Mouse (Mus musculus) retina, postnatal 1 day (tissue): ENCODE measurements around the gene Olfr62.
A peak's percentile ranks its signal among the peaks of the same experiment; 100 is the strongest.

ENCODE experiments used
- DNase-seq: peaks from one replicate; pipeline ENCODE4 v3.0.0-alpha.2; 2012

Olfr62 gene

GRCm38 (mm10) chr4:118658652-118659051, at the start of gene Olfr62:
Gene Olfr62 (plus strand): TSS chr4:118658952.
- no peak for DNase-seq

DNA sequence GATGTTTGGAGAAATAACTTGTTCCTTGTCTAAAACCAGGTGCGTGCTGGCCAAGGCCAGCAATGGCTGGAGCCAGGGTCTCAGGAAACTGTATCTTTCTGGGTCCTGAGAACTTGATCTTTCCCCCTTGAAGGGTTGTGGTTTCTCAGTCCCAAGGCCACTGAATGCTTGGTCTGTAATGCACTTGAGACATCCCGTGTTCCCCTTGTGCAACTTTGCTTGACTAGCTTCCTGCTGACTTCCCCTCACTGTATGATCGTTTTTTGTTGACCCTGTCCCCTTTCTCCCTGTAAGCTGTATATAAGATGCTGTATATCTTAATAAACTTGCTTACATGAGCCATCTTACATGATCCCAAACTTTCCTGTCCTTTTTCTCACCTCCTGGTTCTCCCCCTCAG, 48.9 kb upstream of the Olfr62 start:
- DNase-seq, result no peak

DNA sequence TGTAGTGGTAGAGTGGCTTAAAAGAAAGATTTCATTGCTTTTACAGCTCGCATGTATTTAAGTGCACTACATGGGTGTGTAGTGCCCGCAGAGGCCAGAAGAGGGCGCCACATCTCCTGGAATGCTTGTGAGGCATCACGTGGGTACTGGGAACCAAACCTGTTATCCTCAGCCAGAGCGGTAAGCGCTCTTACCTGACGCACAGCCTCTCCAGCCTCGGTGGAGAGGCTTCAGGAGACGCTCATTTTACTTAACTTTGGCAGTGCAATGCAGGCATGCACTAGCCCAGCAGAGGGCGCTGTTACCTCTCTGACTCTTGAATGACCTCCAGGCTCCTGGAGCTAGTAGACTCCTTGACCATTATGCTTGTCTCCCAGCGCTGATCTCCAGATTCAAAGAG, 46.1 kb upstream of the Olfr62 start:
- DNase-seq, result peak; percentile 59

DNA sequence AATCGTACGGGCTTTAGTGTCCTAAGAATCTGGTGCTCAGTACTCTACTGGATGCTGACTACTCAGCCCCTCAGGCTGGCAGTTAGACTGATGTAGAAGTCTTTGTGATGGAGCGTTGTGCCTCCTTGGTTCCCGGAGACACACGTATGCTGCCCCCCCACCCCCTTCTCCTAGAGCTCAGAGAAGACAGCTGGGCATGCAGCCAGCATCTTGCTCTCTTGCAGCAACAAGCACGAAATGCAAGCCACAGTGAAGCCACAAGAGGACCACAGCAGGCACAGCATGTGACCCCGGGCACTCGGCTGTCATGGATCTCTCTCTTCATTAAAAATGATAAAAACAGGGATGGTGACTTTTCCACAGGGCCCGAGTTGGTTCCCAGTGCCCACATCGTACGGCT, 43.3 kb upstream of the Olfr62 start:
- no peak for DNase-seq

GRCm38 (mm10) chr4:118620279-118620966, 38.3 kb upstream of the Olfr62 start, which contains the start of the genes Cfap57 and Ebna1bp2:
Gene Cfap57 (minus strand): TSS chr4:118620777.
Gene Ebna1bp2 (plus strand): TSS chr4:118620799.
- peak; percentile 98 for DNase-seq

GRCm38 (mm10) chr4:118620967-118621320, 37.8 kb upstream of the Olfr62 start:
- DNase-seq, result no peak

GRCm38 (mm10) chr4:118621781-118622180, 37.0 kb upstream of the Olfr62 start:
- DNase-seq, result no peak

DNA sequence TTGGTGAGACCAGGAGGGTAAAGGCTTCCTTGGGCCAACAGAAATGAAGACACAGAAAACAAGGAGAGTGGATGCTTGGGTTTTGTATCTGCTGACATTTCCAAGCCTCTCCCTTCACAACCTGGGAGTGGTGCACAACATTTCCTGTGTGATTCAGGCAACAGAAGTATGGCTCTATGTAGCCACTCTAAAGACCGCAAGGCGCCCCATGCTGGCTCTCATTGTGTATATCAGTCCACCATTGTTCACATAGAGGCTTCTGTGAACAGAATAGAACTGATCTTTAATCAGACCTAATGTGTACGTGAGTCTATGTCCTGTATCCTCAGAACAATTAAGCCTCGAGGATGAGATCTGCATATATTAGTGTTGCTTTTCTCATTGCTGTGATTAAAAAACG, 28.5 kb upstream of the Olfr62 start:
- DNase-seq, result no peak

DNA sequence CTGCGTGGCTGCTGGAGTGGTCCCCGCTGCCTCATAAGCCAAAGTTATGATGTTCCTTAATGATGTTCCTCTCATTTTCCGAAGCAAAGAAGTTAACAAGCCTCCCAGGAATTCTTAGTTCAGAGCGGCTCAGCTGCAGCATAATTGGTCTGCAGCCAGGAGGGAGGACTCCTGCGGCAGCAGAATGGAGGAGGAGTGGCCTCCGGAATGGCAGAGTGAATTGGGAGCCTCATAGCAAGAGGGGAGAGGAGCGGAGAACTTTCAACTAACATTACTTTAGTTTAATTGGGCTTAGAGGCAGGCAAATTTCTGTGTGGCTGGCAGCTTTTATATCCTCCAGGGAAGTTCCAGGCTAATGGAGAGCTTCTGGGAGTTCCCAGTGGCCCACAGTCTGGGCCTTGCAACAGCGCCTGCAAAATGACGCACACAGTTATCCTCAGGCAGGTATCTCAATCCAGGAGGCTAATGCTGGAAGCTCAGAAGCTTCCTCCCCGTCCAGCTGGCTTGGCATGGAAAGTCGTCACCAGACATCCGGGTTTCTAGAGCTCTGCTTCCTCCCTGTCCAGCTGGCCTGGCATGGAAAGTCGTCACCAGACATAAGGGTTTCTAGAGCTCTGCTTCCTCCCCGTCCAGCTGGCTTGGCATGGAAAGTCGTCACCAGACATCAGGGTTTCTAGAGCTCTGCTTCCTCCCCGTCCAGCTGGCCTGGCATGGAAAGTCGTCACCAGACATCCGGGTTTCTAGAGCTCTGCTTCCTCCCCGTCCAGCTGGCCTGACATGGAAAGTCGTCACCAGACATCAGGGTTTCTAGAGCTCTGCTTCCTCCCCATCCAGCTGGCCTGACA, 16.2 kb upstream of the Olfr62 start:
- peak; percentile 36 for DNase-seq

GRCm38 (mm10) chr4:118645234-118645633, 13.5 kb upstream of the Olfr62 start:
- peak; percentile 68 for DNase-seq

GRCm38 (mm10) chr4:118687086-118687485, 28.3 kb downstream of the Olfr62 start:
- no peak for DNase-seq

- DNase-seq, result peak; percentile 27
Observed at GRCm38 (mm10) chr4:118692412-118692973, 33.7 kb downstream of the Olfr62 start, which contains the start of gene Olfr1342. Gene Olfr1342 (minus strand): TSS chr4:118692756.

- no peak for DNase-seq
Observed at GRCm38 (mm10) chr4:118693812-118694211, 35.1 kb downstream of the Olfr62 start.

DNA sequence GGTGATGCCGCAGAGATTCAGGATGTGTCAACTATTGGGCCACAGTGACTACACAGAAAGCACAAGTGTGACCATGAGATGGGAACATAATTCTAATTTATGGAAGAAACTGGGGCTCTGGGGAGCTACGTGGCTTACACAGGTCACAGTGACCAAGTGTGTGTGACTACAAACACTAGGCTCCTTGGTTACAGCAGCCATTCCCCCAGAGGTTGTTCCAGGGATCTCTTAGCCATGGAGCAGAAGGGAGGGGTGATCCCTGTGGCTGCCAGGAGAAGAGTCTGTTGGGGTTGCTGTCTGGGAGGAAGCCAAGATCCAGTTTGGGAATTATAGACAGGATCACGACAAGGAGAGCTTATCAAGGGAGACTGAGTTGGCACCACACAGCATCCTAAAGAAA, 44.5 kb downstream of the Olfr62 start, which contains the start of gene Olfr1341:
Gene Olfr1341, plus strand, starts transcription at position 301 of the 400 bp plus-strand sequence.
- no peak for DNase-seq

GRCm38 (mm10) chr4:118708086-118708485, 49.3 kb downstream of the Olfr62 start:
- DNase-seq, result no peak

DNA sequence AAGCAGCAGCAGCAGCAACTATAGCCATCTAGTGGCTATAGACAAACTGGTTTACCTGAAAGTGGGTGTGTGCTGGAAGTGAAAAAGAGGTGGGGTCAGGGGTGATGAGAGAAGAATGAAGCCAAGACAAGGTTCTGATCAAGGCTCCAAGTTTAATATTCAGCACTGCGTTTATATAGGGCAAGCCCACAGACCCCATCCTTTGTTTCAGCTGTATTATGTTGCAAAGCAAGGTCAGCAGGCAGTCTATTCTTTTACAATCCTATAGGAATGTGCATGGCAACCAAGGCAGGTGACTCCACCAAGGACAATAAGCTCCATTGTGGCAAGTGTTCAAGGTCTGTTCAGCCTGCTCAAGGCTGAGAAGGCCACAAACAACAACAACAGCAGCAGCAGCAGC, 52.9 kb downstream of the Olfr62 start:
- no peak for DNase-seq
